Mouse (Mus musculus): ENCODE results near the gene Cep85l. TPM values are rescaled to one million over a fixed set of nuclear protein-coding genes. Genes with fewer than 3 reads are reported as not detected.
A peak's percentile ranks its signal among the peaks of the same experiment; 100 is the strongest.

Gene Cep85l
- 1 to 10 TPM; 1.8 to 2.8 TPM for polyA plus RNA-seq (2017; shearing (Covaris generic))

DNA sequence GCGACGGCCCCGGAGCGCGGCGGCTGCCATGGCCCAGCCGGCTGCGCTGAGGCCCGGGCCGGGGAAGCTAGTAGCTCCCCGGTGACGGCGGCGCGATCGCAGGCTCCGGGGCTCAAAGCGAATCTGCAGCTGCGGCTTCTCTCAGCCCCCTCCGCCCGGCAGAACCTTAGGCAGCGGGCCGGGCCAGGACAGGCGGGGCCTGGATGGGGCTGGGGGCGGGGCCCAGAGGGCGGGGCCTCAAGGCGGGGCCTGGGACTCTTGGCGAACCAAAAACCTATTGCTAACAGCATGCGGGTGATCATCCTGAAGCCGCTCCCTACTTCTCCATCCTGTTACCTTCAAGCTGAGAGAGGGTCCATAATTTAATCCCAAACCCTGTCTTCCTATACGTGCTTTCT, at the start of gene Cep85l:
TSS of gene Cep85l (minus strand) at position 239 of the 398 bp plus-strand sequence.
- peak; percentile 81 for ATAC-seq

- peak; percentile 57 for ATAC-seq
These were observed 49.1 kb upstream of the Cep85l start for GRCm38 (mm10) chr10:53428695-53429447.

GRCm38 (mm10) chr10:53426524-53426923, 46.8 kb upstream of the Cep85l start:
- no peak for ATAC-seq

DNA sequence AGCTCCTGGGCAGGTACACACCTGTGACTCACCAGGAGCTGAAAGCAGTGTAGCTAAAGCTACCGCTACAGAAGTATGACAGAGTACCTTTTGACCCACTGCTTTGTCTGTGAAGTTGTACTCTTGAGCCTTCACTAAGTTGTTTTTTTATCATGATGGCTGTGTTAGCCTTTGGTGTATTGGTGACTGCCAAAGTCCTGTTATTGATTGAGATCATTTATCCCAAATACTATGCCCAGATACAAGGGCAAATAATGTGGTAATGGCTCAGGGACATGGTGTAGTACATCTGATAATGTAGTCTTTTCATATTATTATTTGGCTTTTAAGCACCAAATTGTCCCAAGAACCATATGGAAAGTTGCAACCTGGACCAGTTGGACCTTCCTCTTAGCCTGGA, 43.3 kb upstream of the Cep85l start:
- ATAC-seq = no peak

GRCm38 (mm10) chr10:53422206-53422605, 42.5 kb upstream of the Cep85l start:
- no peak for ATAC-seq

DNA sequence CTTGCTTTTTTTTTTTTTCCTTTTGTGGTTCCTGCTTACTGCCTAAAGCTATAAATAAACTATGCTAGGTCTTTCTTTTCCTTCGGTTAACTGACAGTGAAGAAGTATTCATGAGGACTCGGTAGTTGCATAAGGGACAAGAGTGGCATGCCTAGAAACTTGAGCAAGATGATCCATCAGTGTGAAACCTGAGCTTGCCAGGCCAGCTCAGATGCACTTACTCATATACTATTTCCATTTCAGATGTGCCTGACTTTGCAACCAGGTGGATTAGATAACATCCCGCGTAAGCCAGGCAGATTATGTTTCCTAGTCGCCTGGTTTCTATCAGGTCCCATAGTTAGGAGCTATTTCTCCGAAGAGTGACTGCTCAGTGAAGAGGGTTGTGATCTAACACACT, 41.9 kb upstream of the Cep85l start:
- no peak for ATAC-seq

- no peak for ATAC-seq
These were observed 40.3 kb upstream of the Cep85l start for GRCm38 (mm10) chr10:53420069-53420468.

GRCm38 (mm10) chr10:53419139-53419935, 39.6 kb upstream of the Cep85l start:
- ATAC-seq = peak; percentile 61

DNA sequence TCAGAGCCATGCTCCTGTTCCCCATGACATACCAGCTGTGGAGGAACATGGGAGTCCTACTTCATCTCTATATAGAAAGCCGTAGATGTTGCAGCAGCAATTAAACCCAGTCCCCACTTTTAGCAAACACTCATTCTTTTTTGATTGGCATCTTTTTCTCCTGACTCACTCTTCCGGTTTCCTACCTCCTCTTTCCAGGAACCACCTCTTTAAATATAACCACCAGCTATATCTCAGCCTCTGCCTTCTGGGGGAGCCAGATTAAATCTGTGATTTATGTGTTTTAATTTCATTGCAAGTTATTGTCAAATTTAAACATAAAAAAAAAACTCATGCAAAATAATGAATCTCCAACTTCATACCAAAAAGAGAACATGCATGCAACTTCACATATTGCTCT, 37.3 kb upstream of the Cep85l start:
- ATAC-seq = no peak

DNA sequence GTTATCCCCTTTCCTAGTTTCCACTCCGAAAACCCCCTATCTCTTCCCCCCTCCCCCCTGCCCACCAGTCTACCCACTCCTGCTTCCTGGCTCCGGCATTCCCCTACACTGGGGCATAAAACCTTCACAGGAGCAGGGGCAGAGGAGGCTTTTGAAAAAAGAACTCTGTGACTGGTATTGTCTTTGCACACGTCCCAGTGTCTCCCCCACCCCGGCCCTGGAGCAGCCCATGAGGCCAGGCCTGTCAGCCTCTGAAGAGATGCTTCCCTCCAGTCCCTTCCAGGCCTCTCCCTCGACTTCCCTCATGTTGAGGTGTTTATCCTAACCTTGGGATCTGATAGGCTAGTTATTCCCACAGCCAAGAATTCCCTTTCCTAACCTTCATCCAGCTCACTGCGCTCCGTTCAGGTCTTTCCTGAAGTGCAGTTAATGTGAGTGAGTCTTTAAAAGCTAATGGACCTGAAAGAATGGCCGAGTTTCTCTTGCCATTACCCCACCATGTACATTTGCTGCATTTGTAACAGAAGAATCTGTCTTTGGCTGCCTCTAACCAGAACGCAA, 36.5 kb upstream of the Cep85l start:
- ATAC-seq = no peak

DNA sequence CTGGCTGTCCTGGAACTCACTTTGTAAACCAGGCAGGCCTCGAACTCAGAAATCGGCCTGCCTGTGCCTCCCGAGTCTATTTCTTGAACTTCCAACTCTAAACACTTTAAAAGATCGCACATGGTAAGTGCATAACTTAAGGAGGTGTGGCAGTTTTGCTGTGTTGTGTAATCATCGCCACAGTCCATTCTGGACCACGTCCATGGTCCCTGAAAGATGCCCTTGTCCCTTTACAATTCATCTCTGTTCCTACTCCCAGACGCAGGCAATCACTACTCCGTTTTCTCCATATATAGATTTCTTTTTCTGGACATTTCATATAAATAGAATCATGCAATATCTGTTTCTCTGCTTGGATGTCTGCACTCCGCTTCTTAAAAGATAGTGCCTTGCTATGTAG, 35.5 kb upstream of the Cep85l start:
- ATAC-seq = no peak

GRCm38 (mm10) chr10:53414092-53415085, 34.6 kb upstream of the Cep85l start:
- ATAC-seq = no peak

- ATAC-seq = peak; percentile 36
These were observed 33.2 kb upstream of the Cep85l start for GRCm38 (mm10) chr10:53412936-53413335.

DNA sequence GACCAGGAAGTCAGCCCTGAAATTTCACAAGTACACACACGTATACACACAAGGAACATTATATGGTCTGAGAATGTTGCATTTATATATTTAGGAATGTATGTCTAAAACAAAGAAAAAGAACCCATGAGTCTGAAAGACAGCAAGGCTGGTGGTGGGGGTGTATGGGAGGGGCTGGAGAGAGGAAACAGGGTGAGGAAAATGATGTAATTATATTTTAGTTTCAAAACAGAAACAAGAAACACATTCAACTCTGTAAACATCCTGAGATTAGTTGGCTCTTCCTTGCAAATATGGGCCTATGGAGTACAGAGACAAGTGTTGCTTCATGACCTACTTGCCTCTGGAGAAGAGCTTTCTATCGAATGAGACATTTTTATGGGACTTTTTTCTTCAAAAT, 32.4 kb upstream of the Cep85l start:
- ATAC-seq = peak; percentile 40

- no peak for ATAC-seq
These were observed 31.1 kb upstream of the Cep85l start for GRCm38 (mm10) chr10:53410831-53411230.

- ATAC-seq = no peak
These were observed 27.7 kb upstream of the Cep85l start for GRCm38 (mm10) chr10:53407422-53407821.

DNA sequence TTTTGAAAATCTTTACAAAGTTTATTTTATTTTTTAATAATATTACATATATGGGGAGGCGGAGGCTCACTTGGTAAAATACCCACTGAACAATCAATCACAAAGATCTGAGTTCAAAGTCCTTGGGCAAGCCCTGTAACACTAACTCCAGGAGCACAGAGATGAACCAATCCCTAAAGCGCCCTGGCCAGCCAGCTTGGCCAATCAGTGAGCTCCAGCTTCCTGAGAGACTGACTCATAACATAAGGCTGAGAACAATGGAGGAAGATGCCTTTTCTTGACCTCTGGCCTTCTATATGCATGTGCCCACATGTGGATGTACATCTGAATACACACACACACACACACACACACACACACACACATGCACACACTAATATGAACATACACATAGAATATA, 27.1 kb upstream of the Cep85l start:
- ATAC-seq = no peak

DNA sequence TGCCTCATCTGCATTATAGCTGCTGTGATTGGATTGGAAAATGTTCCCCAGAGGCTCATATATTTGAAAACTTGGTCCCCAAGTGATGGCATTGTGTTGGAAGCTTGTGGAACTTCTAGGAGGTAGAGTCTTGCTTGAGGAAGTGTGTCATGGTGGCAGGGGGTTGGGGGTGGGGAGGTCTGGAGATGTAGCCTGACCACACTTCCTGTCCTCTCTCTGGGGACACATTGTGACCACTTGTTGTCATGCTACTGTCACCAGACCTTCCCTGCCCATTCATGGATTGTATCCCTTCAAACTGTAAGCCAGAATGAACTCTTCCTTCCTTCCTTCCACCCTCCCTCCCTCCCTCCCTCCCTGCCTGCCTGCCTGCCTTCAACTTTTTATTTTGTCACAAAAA, 22.5 kb upstream of the Cep85l start:
- no peak for ATAC-seq

DNA sequence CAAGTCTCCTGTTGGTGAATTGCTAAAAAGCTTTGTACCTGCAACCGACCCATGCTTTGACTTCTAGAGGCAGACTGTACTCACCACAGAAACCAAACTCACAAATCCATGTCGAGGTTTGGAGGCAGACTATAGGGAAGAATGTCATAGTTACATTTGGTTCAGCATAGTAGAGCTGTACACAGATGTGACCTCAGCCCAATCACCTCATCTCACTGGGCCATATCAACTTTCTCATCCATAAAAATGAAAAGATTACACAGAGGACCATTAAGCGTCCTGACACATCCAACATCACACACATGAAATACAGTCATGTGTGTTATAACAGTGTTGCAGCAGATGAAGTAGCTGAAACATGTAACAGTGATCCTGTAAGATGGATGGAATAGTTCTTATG, 19.3 kb upstream of the Cep85l start:
- no peak for ATAC-seq

- no peak for ATAC-seq
These were observed 18.8 kb upstream of the Cep85l start for GRCm38 (mm10) chr10:53398540-53398902.

DNA sequence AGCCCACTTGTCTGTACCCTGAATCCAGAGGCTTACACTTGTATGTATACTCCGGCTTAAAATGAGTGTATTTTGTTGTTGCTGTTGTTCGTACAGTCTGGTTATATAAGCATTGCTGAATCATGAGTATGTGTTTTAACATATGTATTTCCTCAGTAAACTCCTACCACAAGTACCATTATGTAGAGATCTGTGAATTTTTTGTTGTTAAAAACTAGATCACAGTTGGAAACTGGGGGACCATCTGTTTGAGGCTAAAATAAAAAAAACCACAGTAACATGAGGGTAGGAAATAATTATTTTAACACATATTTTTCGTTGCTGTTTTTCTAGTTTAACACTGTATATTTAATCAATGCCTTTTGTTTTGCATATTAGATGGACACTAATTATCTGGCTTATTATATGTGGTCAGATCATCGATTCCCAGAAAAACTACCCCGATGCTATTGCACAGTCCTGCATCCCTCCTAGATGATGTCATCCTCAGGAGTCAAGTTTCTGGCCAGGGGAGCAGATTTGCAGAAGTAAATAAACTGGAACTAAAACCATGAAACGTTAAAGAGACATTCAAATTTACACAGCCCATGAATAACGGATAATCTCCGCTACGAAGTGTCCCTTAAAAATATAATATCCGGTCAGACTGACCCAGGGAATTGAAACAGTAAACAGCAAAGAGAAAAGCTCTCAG, 18.2 kb upstream of the Cep85l start:
- ATAC-seq = no peak

Measured in CD4-positive, CD25-positive, alpha-beta regulatory T cell, adult 4 months (primary cell).